ENCODE assay signal across 7 mouse cellular contexts in the genomic region with DNA sequence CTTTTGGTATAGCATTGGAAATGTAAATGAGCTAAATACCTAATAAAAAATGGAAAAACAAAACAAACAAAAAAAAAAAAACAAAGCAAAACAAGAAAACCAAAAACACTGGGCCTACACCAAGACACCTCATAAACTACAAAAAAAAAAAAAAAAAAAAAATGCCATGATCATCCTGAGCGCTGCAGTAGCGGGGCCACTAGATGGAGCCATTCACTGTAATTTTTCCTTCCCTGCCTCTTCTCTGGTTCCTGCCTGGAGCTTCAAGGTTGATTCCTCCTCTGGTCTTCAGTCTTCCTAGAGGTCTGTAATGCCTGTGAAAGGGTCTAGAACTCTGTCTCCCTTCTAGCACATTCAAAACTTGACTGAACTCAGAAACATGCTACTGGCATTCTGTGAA. TPM values are rescaled to one million over a fixed set of nuclear protein-coding genes. Genes with fewer than 3 reads are reported as not detected.
DNase-seq lines count a peak whose midpoint lies in the region; ATAC-seq lines count a peak whose summit lies in the region.
"Not testable (repeated sequence)": the region's sequence is repeated elsewhere in the genome, so short reads cannot be mapped to it uniquely, and the experiment has no call there.

No protein-coding gene starts in this region.

- WGBS in hindbrain, embryonic 16.5 days: 0% methylated on average over 2 of the region's 2 CpGs

- not testable (repeated sequence) for H3K36me3 ChIP-seq in hindbrain, embryonic 16.5 days (ENCODE audit: control insufficient read depth, insufficient read depth, low read length)

- H3K4me3 ChIP-seq in hindbrain, embryonic 16.5 days (ENCODE audit: low read length): not testable (repeated sequence)

- not testable (repeated sequence) for H3K4me2 ChIP-seq in hindbrain, embryonic 16.5 days (ENCODE audit: low read length)

- DNase-seq in cerebellum, postnatal 25 days: peak; percentile 27 to 43
- peak; percentile 4 to 42 for DNase-seq in frontal cortex, adult 2 months (ENCODE audit: extremely low spot score in 1 of 2, low spot score in 1 of 2)
- DNase-seq in layer of hippocampus, postnatal 14 days (ENCODE audit: low spot score in 2 of 2): peak; percentile 10 to 17
- DNase-seq in retina, postnatal 1 day: peak; percentile 24

- H3K27me3 ChIP-seq in hindbrain, embryonic 16.5 days (replicated peaks; ENCODE audit: control insufficient read depth, insufficient read depth, low read length): not testable (repeated sequence)

- H3K9ac ChIP-seq in hindbrain, embryonic 16.5 days (ENCODE audit: low read depth, low read length): not testable (repeated sequence)

- ATAC-seq in activated CD4-positive, CD25-positive, alpha-beta regulatory T cell, adult 4 months: peak; percentile 52
- peak; percentile 79 for ATAC-seq in hindbrain, embryonic 16.5 days
- ATAC-seq in megakaryocyte, adult 5-6 weeks (ENCODE audit: poor library complexity, severe bottlenecking): peak; percentile 64

- H3K4me1 ChIP-seq in hindbrain, embryonic 16.5 days (ENCODE audit: control insufficient read depth, insufficient read depth, low read depth, low read length): not testable (repeated sequence)

- H3K27ac ChIP-seq in hindbrain, embryonic 16.5 days (ENCODE audit: low read depth, low read length): not testable (repeated sequence)

- H3K9me3 ChIP-seq in hindbrain, embryonic 16.5 days (ENCODE audit: control insufficient read depth, low read length): not testable (repeated sequence)

RNA-seq across cellular contexts. Expression of a gene that starts 54.2 kb away (rescaled TPM):
- 10 to 100 TPM; 39.7 to 43.9 TPM for polyA plus RNA-seq in activated CD4-positive, CD25-positive, alpha-beta regulatory T cell, adult 4 months (2017; shearing (Covaris generic))
- polyA plus RNA-seq in frontal cortex, adult 2 months (2012; rRNA removed): 7.5 and 8.3 TPM in 2 replicates
- polyA plus RNA-seq in hindbrain, embryonic 16.5 days (2015; fragmentation: Nextera tagmentation; extraction: Ambion mirVana): 9.9 and 12.8 TPM in 2 replicates
- total RNA-seq in layer of hippocampus, postnatal 14 days (2021): 10 to 100 TPM; 16.8 to 18.0 TPM
- 161 and 164 TPM in 2 replicates for total RNA-seq in megakaryocyte, adult 5-6 weeks (2015)
- total RNA-seq in megakaryocyte, adult 5-6 weeks (2017): 155 and 169 TPM in 2 replicates
